Mouse (Mus musculus) frontal cortex, postnatal 25 days (tissue): ENCODE results near the gene Usp46.
A peak's percentile ranks its signal among the peaks of the same experiment; 100 is the strongest.

Source experiments
- DNase-seq, 2 experiments: peaks; one replicate each; pipeline ENCODE4 v3.0.0; 2022; ENCODE audit warnings: low spot score in 2 of 2

Gene Usp46

GRCm38 (mm10) chr5:74068714-74069321, 587 bp upstream of the Usp46 start:
- peak; percentile 41 to 48 for DNase-seq

GRCm38 (mm10) chr5:74067346-74067745, 885 bp downstream of the Usp46 start:
- no peak for DNase-seq

- no peak for DNase-seq
Observed at GRCm38 (mm10) chr5:74066416-74067115, 1.7 kb downstream of the Usp46 start.

GRCm38 (mm10) chr5:74065565-74066275, 2.5 kb downstream of the Usp46 start:
- DNase-seq, result no peak

- DNase-seq, result no peak
Observed at GRCm38 (mm10) chr5:74064844-74065243, 3.4 kb downstream of the Usp46 start.

GRCm38 (mm10) chr5:74063226-74063747, 4.9 kb downstream of the Usp46 start:
- no peak for DNase-seq

GRCm38 (mm10) chr5:74062266-74062665, 6.0 kb downstream of the Usp46 start:
- DNase-seq, result no peak

GRCm38 (mm10) chr5:74061408-74062047, 6.7 kb downstream of the Usp46 start:
- no peak for DNase-seq

- DNase-seq, result no peak
Observed at GRCm38 (mm10) chr5:74052171-74052909, 15.9 kb downstream of the Usp46 start.

- no peak for DNase-seq
Observed at GRCm38 (mm10) chr5:74051394-74052170, 16.6 kb downstream of the Usp46 start.

- no peak for DNase-seq
Observed at GRCm38 (mm10) chr5:74050903-74051302, 17.3 kb downstream of the Usp46 start.

GRCm38 (mm10) chr5:74048846-74049495, 19.3 kb downstream of the Usp46 start:
- no peak for DNase-seq

- no peak for DNase-seq
Observed at GRCm38 (mm10) chr5:74044591-74044990, 23.6 kb downstream of the Usp46 start.

- DNase-seq, result no peak
Observed at GRCm38 (mm10) chr5:74042796-74043340, 25.4 kb downstream of the Usp46 start.

- no peak for DNase-seq
Observed at GRCm38 (mm10) chr5:74040541-74040940, 27.7 kb downstream of the Usp46 start.

GRCm38 (mm10) chr5:74035454-74035853, 32.8 kb downstream of the Usp46 start:
- DNase-seq, result no peak

GRCm38 (mm10) chr5:74034177-74034576, 34.1 kb downstream of the Usp46 start:
- DNase-seq, result no peak

- DNase-seq, result no peak
Observed at GRCm38 (mm10) chr5:74029787-74030186, 38.4 kb downstream of the Usp46 start.

GRCm38 (mm10) chr5:74028691-74029479, 39.3 kb downstream of the Usp46 start:
- no peak for DNase-seq
